In genomic region chr1:58761391-58762275, GRCm38 (mm10) we compare ENCODE assay signal across 8 mouse cellular contexts. TPM values are rescaled to one million over a fixed set of nuclear protein-coding genes. Genes with fewer than 3 reads are reported as not detected.
DNase-seq lines count a peak whose midpoint lies in the region; ATAC-seq and TF ChIP-seq lines count a peak whose summit lies in the region.
"Not testable (repeated sequence)": the region's sequence is repeated elsewhere in the genome, so short reads cannot be mapped to it uniquely, and the experiment has no call there.

No protein-coding gene starts in this region.

- intact Hi-C loops in heart, postnatal 10 days (cut with DNase I): not testable (repeated sequence)

- TF ChIP-seq CTCF in kidney, postnatal 0 days (IDR thresholded peaks at IDR 0.05; ENCODE audit: low read depth): peak; percentile 39; the same call in 1 of the 2 replicates

- DNase-seq in CD4-positive helper T cell, adult 2 months (ENCODE audit: low read depth, low spot score): peak; percentile 45
- peak; percentile 7 for DNase-seq in embryonic facial prominence, embryonic 11.5 days (ENCODE audit: low spot score)
- DNase-seq in heart, postnatal 10 days: peak; percentile 40 to 51
- DNase-seq in kidney, postnatal 0 days (ENCODE audit: low spot score): not testable (repeated sequence)
- DNase-seq in lung, adult 18-20 months: peak; percentile 38 to 61
- peak; percentile 30 for DNase-seq in urinary bladder, postnatal 14 days (ENCODE audit: low spot score)

- not testable (repeated sequence) for H3K9ac ChIP-seq in embryonic facial prominence, embryonic 11.5 days (replicated peaks; ENCODE audit: low read length); kidney, postnatal 0 days (ENCODE audit: low read depth, low read length)

- not testable (repeated sequence) for H3K27ac ChIP-seq in embryonic facial prominence, embryonic 11.5 days (replicated peaks; ENCODE audit: low read depth, low read length)
- 0 out of 2 replicates have a peak overlapping the region, but pooled peaks have one; percentile 25 for H3K27ac ChIP-seq in kidney, postnatal 0 days

- not testable (repeated sequence) for H3K4me1 ChIP-seq in embryonic facial prominence, embryonic 11.5 days (ENCODE audit: control insufficient read depth, insufficient read depth, low read length); kidney, postnatal 0 days (replicated peaks; ENCODE audit: insufficient read depth, low read length)

- 68% methylated on average over 5 of the region's 5 CpGs for WGBS in embryonic facial prominence, embryonic 11.5 days
- 74% methylated on average over 5 of the region's 5 CpGs for WGBS in kidney, postnatal 0 days

- peak; percentile 83 for ATAC-seq in activated CD4-positive, CD25-positive, alpha-beta regulatory T cell, adult 4 months
- ATAC-seq in embryonic facial prominence, embryonic 11.5 days (replicated peaks; ENCODE audit: insufficient number of reproducible peaks, low FRiP score, low TSS enrichment, low read depth): 0 out of 2 replicates have a peak, but pooled peaks have one; percentile 34
- ATAC-seq in kidney, postnatal 0 days (replicated peaks; ENCODE audit: low FRiP score, low read depth): not testable (repeated sequence)
- ATAC-seq in monocyte, adult 5-6 weeks (replicated peaks; ENCODE audit: insufficient number of reproducible peaks, low FRiP score, low TSS enrichment, poor library complexity, severe bottlenecking): 0 out of 2 replicates have a peak, but pooled peaks have one; percentile 35

- H3K36me3 ChIP-seq in embryonic facial prominence, embryonic 11.5 days (replicated peaks; ENCODE audit: control insufficient read depth, insufficient read depth, low read depth, low read length): not testable (repeated sequence)
- peaks cover 20% of the 10 kb centered on the region; the same call in 1 of the 2 replicates for H3K36me3 ChIP-seq in kidney, postnatal 0 days (ENCODE audit: insufficient read depth, low read length)

- not testable (repeated sequence) for H3K9me3 ChIP-seq in embryonic facial prominence, embryonic 11.5 days (replicated peaks; ENCODE audit: control insufficient read depth, low read length); kidney, postnatal 0 days (replicated peaks; ENCODE audit: low read length)

- not testable (repeated sequence) for H3K4me3 ChIP-seq in embryonic facial prominence, embryonic 11.5 days (ENCODE audit: low read depth, low read length); kidney, postnatal 0 days (replicated peaks; ENCODE audit: low read depth, low read length)

- not testable (repeated sequence) for H3K4me2 ChIP-seq in embryonic facial prominence, embryonic 11.5 days (ENCODE audit: low read depth, low read length); kidney, postnatal 0 days (ENCODE audit: low read length)

- not testable (repeated sequence) for H3K27me3 ChIP-seq in embryonic facial prominence, embryonic 11.5 days (ENCODE audit: control insufficient read depth, insufficient read depth, low read length); kidney, postnatal 0 days (ENCODE audit: insufficient read depth, low read length)

RNA-seq across cellular contexts. Expression of gene Casp8, which starts 33.5 kb away (rescaled TPM):
- 100 to 1,000 TPM; 182 to 204 TPM for polyA plus RNA-seq in activated CD4-positive, CD25-positive, alpha-beta regulatory T cell, adult 4 months (2017; shearing (Covaris generic))
- polyA plus RNA-seq in embryonic facial prominence, embryonic 11.5 days (2014; fragmentation: Nextera tagmentation; extraction: Ambion mirVana): 15.5 and 16.3 TPM in 2 replicates
- total RNA-seq in heart, postnatal 10 days (2021): 10 to 100 TPM; 12.6 to 16.3 TPM
- 28.0 and 31.3 TPM in 2 replicates for polyA plus RNA-seq in kidney, postnatal 0 days (2015; fragmentation: Nextera tagmentation; extraction: Ambion mirVana)
- 112 to 160 TPM (median 128 TPM) in 3 replicates for total RNA-seq in monocyte, adult 5-6 weeks (2017)

RNA-seq across cellular contexts. Expression of gene Cflar, which starts 50.3 kb away (rescaled TPM):
- 100 to 1,000 TPM; 172 to 177 TPM for polyA plus RNA-seq in activated CD4-positive, CD25-positive, alpha-beta regulatory T cell, adult 4 months (2017; shearing (Covaris generic))
- 24.1 and 25.0 TPM in 2 replicates for polyA plus RNA-seq in embryonic facial prominence, embryonic 11.5 days (2014; fragmentation: Nextera tagmentation; extraction: Ambion mirVana)
- 10 to 100 TPM; 65.7 to 68.1 TPM for total RNA-seq in heart, postnatal 10 days (2021)
- polyA plus RNA-seq in kidney, postnatal 0 days (2015; fragmentation: Nextera tagmentation; extraction: Ambion mirVana): 62.1 and 66.4 TPM in 2 replicates
- total RNA-seq in monocyte, adult 5-6 weeks (2017): 127 to 227 TPM (median 128 TPM) in 3 replicates
